ENCODE assay signal across 10 mouse cellular contexts in the genomic region with DNA sequence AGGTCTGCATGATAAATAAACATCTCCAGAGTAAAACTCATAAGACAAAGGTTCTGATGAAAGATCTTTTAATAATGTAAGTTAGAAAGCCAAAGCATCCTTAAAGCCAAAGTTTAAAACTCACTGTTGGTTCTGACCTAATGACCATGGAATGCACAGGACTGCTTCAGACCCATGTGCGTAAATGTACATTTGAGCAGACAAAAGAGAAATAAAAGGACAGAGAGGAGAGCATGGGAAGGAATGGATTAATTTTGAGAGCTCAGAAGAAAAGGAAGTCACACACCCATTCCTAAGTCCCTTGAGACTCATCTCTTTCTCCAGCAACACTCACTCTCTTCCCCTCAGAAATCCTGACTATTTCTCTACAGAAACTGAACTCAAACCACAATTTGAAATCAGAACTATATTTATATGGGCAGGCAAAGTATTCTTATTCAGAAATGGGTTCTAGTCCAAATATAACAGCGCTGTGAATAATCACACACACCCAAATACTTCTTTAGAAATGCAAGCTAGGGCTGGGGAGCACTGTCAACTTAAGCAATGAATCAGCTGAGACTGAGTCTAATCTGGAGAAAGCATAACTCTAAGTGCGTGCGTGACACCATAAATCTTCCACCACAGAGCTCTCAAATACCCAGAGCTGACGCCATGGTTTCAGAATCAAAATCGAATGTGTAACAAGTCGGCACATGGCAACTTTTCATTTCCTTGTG. TPM values are rescaled to one million over a fixed set of nuclear protein-coding genes. Genes with fewer than 3 reads are reported as not detected.
DNase-seq lines count a peak whose midpoint lies in the region; ATAC-seq and TF ChIP-seq lines count a peak whose summit lies in the region.
"Had no signal": no experiment of that assay in that cellular context is flagged by ENCODE, and none has a peak within 500 bp of the region (broad histone marks: within the 10 kb centered on the region; RNA-seq: fewer than 3 reads in every experiment).

No protein-coding gene starts in this region.

- no peak for ATAC-seq in heart, embryonic 15.5 days (replicated peaks; ENCODE audit: insufficient number of reproducible peaks, insufficient read depth, low FRiP score, low read depth)
- no peak for ATAC-seq in heart, embryonic 11.5 days (replicated peaks; ENCODE audit: insufficient number of reproducible peaks, low FRiP score, low TSS enrichment)
- ATAC-seq in lung, embryonic 16.5 days (ENCODE audit: low read depth), result peak; percentile 36; the same call in 1 of the 2 replicates
- ATAC-seq in stomach, embryonic 14.5 days (ENCODE audit: insufficient number of reproducible peaks, insufficient read depth, low FRiP score, low read depth), result peak; percentile 49; the same call in 1 of the 2 replicates

- H3K36me3 ChIP-seq in heart, embryonic 15.5 days, result no peaks in the 10 kb centered on the region
- no peaks in the 10 kb centered on the region; the same call in 1 of the 2 replicates for H3K36me3 ChIP-seq in heart, embryonic 11.5 days (ENCODE audit: control insufficient read depth, insufficient read depth, low read length)
- H3K36me3 ChIP-seq in lung, embryonic 16.5 days (ENCODE audit: control insufficient read depth, insufficient read depth, low read length), result peaks cover 5% of the 10 kb centered on the region; the same call in 1 of the 2 replicates
- H3K36me3 ChIP-seq in stomach, embryonic 14.5 days (ENCODE audit: control insufficient read depth, insufficient read depth, low read length), result peaks cover 3% of the 10 kb centered on the region; the same call in 1 of the 2 replicates
- peaks cover 14% of the 10 kb centered on the region for H3K36me3 ChIP-seq in hindbrain, embryonic 10.5 days

- H3K27ac ChIP-seq in heart, embryonic 15.5 days, result peak overlapping the region; percentile 63
- H3K27ac ChIP-seq in heart, embryonic 11.5 days (ENCODE audit: low read depth, low read length), result no peak overlapping the region
- 0 out of 2 replicates have a peak overlapping the region, but pooled peaks have one; percentile 36 for H3K27ac ChIP-seq in lung, embryonic 16.5 days (ENCODE audit: low read length)
- no peak overlapping the region for H3K27ac ChIP-seq in stomach, embryonic 14.5 days (ENCODE audit: low read length)
- H3K27ac ChIP-seq in hindbrain, embryonic 10.5 days, result no peak overlapping the region

- no peak overlapping the region for H3K9ac ChIP-seq in heart, embryonic 15.5 days
- H3K9ac ChIP-seq in heart, embryonic 11.5 days (ENCODE audit: low read depth, low read length), result no peak overlapping the region
- no peak overlapping the region for H3K9ac ChIP-seq in lung, embryonic 16.5 days (ENCODE audit: low read length)
- H3K9ac ChIP-seq in stomach, embryonic 14.5 days (replicated peaks; ENCODE audit: low read depth, low read length), result no peak overlapping the region

- TF ChIP-seq POLR2A in lung, adult 2 months (IDR thresholded peaks at IDR 0.05; ENCODE audit: borderline replicate concordance, extremely low read depth, low read depth, low read length), result no peak

- no peak for DNase-seq in lung, adult 2 months
- DNase-seq in brain, adult 2 months (ENCODE audit: low read depth, low spot score), result peak; percentile 65
- DNase-seq in hindbrain, embryonic 10.5 days (ENCODE audit: low spot score), result no peak
- DNase-seq in spleen, postnatal 4 days (ENCODE audit: low spot score in 2 of 2), result no peak
- DNase-seq: liver; lung, postnatal 4 days had no signal

- H3K4me2 ChIP-seq in heart, embryonic 15.5 days, result 0 out of 2 replicates have a peak overlapping the region, but pooled peaks have one; percentile 18
- no peak overlapping the region for H3K4me2 ChIP-seq in heart, embryonic 11.5 days
- no peak overlapping the region for H3K4me2 ChIP-seq in lung, embryonic 16.5 days (ENCODE audit: low read depth, low read length)
- H3K4me2 ChIP-seq in stomach, embryonic 14.5 days (replicated peaks; ENCODE audit: low read depth, low read length), result no peak overlapping the region

- H3K9me3 ChIP-seq in heart, embryonic 15.5 days (replicated peaks), result no peaks in the 10 kb centered on the region
- no peaks in the 10 kb centered on the region for H3K9me3 ChIP-seq in heart, embryonic 11.5 days (replicated peaks; ENCODE audit: control insufficient read depth, low read length)
- no peaks in the 10 kb centered on the region for H3K9me3 ChIP-seq in lung, embryonic 16.5 days (ENCODE audit: control insufficient read depth, low read length)
- H3K9me3 ChIP-seq in stomach, embryonic 14.5 days (ENCODE audit: control insufficient read depth, low read depth, low read length), result no peaks in the 10 kb centered on the region
- H3K9me3 ChIP-seq in hindbrain, embryonic 10.5 days, result no peaks in the 10 kb centered on the region

- peaks cover 19% of the 10 kb centered on the region for H3K4me1 ChIP-seq in heart, embryonic 15.5 days (replicated peaks)
- peaks cover 8% of the 10 kb centered on the region for H3K4me1 ChIP-seq in heart, embryonic 11.5 days (ENCODE audit: control insufficient read depth, insufficient read depth, low read length)
- peaks cover 2% of the 10 kb centered on the region for H3K4me1 ChIP-seq in lung, embryonic 16.5 days (replicated peaks; ENCODE audit: control insufficient read depth, insufficient read depth, low read length)
- no peaks in the 10 kb centered on the region for H3K4me1 ChIP-seq in lung, adult 2 months (ENCODE audit: control insufficient read depth, insufficient read depth, low read length)
- no peaks in the 10 kb centered on the region for H3K4me1 ChIP-seq in stomach, embryonic 14.5 days (ENCODE audit: control insufficient read depth, insufficient read depth, low read length)
- no peaks in the 10 kb centered on the region for H3K4me1 ChIP-seq in hindbrain, embryonic 10.5 days (replicated peaks)

- H3K4me3 ChIP-seq in heart, embryonic 15.5 days, result no peak overlapping the region
- no peak overlapping the region for H3K4me3 ChIP-seq in heart, embryonic 11.5 days (ENCODE audit: low read depth, low read length)
- H3K4me3 ChIP-seq in lung, embryonic 16.5 days (ENCODE audit: low read length), result no peak overlapping the region
- H3K4me3 ChIP-seq in lung, adult 2 months (replicated peaks; ENCODE audit: extremely low read depth, low read depth, low read length), result no peak overlapping the region
- no peak overlapping the region for H3K4me3 ChIP-seq in stomach, embryonic 14.5 days (ENCODE audit: low read depth, low read length)
- H3K4me3 ChIP-seq in hindbrain, embryonic 10.5 days, result no peak overlapping the region

- H3K27me3 ChIP-seq in heart, embryonic 15.5 days, result no peaks in the 10 kb centered on the region
- H3K27me3 ChIP-seq in heart, embryonic 11.5 days (ENCODE audit: control insufficient read depth, insufficient read depth, low read length), result no peaks in the 10 kb centered on the region
- H3K27me3 ChIP-seq in lung, embryonic 16.5 days (ENCODE audit: control insufficient read depth, insufficient read depth, low read depth, low read length), result no peaks in the 10 kb centered on the region
- no peaks in the 10 kb centered on the region for H3K27me3 ChIP-seq in stomach, embryonic 14.5 days (ENCODE audit: control insufficient read depth, insufficient read depth, low read length)
- H3K27me3 ChIP-seq in hindbrain, embryonic 10.5 days (ENCODE audit: insufficient read depth, poor library complexity, severe bottlenecking), result no peaks in the 10 kb centered on the region

- 48% methylated on average over 7 of the region's 7 CpGs for WGBS in heart, embryonic 15.5 days
- 62% methylated on average over 7 of the region's 7 CpGs for WGBS in heart, embryonic 11.5 days (ENCODE audit: insufficient replicate concordance)
- 61% methylated on average over 7 of the region's 7 CpGs for WGBS in lung, embryonic 16.5 days
- WGBS in lung, adult 2 months, result 75% methylated on average over 7 of the region's 7 CpGs
- WGBS in stomach, embryonic 14.5 days, result 54% methylated on average over 7 of the region's 7 CpGs
- WGBS in hindbrain, embryonic 10.5 days, result 96% methylated on average over 7 of the region's 7 CpGs

- no peak for TF ChIP-seq CTCF in lung, adult 2 months (IDR thresholded peaks at IDR 0.05; ENCODE audit: insufficient read depth, low read length)

RNA-seq across cellular contexts. Expression of gene Fbln5, which starts 33.1 kb away (rescaled TPM):
- 215 and 348 TPM in 2 replicates for polyA plus RNA-seq in heart, embryonic 15.5 days (2015; fragmentation: Nextera tagmentation; extraction: Ambion mirVana)
- 24.7 and 34.2 TPM in 2 replicates for polyA plus RNA-seq in heart, embryonic 11.5 days (2014; fragmentation: Nextera tagmentation; extraction: Ambion mirVana)
- 180 and 194 TPM in 2 replicates for polyA plus RNA-seq in lung, embryonic 16.5 days (2015; fragmentation: Nextera tagmentation; extraction: Ambion mirVana)
- polyA plus RNA-seq in lung, adult 2 months (2012; rRNA removed), result 126 and 133 TPM in 2 replicates
- 50.6 and 52.4 TPM in 2 replicates for polyA plus RNA-seq in stomach, embryonic 14.5 days (2014; fragmentation: Nextera tagmentation; extraction: Ambion mirVana)
- 12.4 and 13.4 TPM in 2 replicates for polyA plus RNA-seq in hindbrain, embryonic 10.5 days (2016; fragmentation: Nextera tagmentation; extraction: Ambion mirVana)

Comparison
In these comparisons a context has a peak if more than half of its experiments do, and no peak if none do; other contexts are left out.
1. H3K27ac ChIP-seq: peak in heart, embryonic 15.5 days (single experiment) and lung, embryonic 16.5 days (single experiment); none in heart, embryonic 11.5 days (single experiment), stomach, embryonic 14.5 days (single experiment) and hindbrain, embryonic 10.5 days (single experiment).
2. ATAC-seq: peak in lung, embryonic 16.5 days (single experiment) and stomach, embryonic 14.5 days (single experiment); none in heart, embryonic 15.5 days (single experiment) and heart, embryonic 11.5 days (single experiment).